Mouse (Mus musculus) liver, embryonic 18 days (tissue): ENCODE data around the gene Dnajb11. TPM values are rescaled to one million over a fixed set of nuclear protein-coding genes. Genes with fewer than 3 reads are reported as not detected.

Source experiments
- polyA plus RNA-seq: library from polyadenylated mRNA; depleted of rRNA; stranded (reverse); fragments of >200 nt; gene quantifications from 2 replicates; pipeline ENCODE4 v1.2.3, GENCODE M21; 2012; rRNA removed

The Dnajb11 gene
- 23.0 and 25.1 TPM in 2 replicates for polyA plus RNA-seq

GRCm38 (mm10) chr16:22857431-22858113 lies at the start of gene Dnajb11, which contains the start of gene Tbccd1:
Dnajb11 (plus strand) TSS chr16:22857845.
Tbccd1 (minus strand) TSS chr16:22857669.

GRCm38 (mm10) chr16:22811477-22811876 lies 46.2 kb upstream of the Dnajb11 start, which contains the start of gene Crygs:
Crygs (minus strand) TSS chr16:22811577.

GRCm38 (mm10) chr16:22890683-22891510 lies 33.3 kb downstream of the Dnajb11 start, which contains the start of gene Ahsg:
Ahsg (plus strand) TSS chr16:22891277.

GRCm38 (mm10) chr16:22918034-22918433 lies 60.4 kb downstream of the Dnajb11 start, which contains the start of gene Fetub:
Fetub (plus strand) TSS chr16:22918334.

Other genes starting within 250 kb of the Dnajb11 start
- gene Dgkg, start 200.6 kb upstream of the Dnajb11 start, polyA plus RNA-seq = 0.38 and 0.56 TPM in 2 replicates
- gene Crygs, start 46.3 kb upstream of the Dnajb11 start, polyA plus RNA-seq = 0.03 and 0.06 TPM in 2 replicates
- gene Tbccd1, start 176 bp upstream of the Dnajb11 start, polyA plus RNA-seq = 17.7 and 19.6 TPM in 2 replicates
- gene Ahsg, start 33.4 kb downstream of the Dnajb11 start, polyA plus RNA-seq = 24,752 and 26,490 TPM in 2 replicates
- gene Fetub, start 60.5 kb downstream of the Dnajb11 start, polyA plus RNA-seq = 182 and 210 TPM in 2 replicates
- gene Hrg, start 93.2 kb downstream of the Dnajb11 start, polyA plus RNA-seq = 45.5 and 57.1 TPM in 2 replicates
- gene Kng2, start 171.6 kb downstream of the Dnajb11 start, polyA plus RNA-seq = 162 and 177 TPM in 2 replicates
- gene Kng1, start 200.0 kb downstream of the Dnajb11 start, polyA plus RNA-seq = 1,908 and 2,047 TPM in 2 replicates
- 167 and 177 TPM in 2 replicates for gene Eif4a2, start 249.6 kb downstream of the Dnajb11 start, polyA plus RNA-seq